Mouse (Mus musculus) forebrain, embryonic 16.5 days (tissue): ENCODE measurements around the gene Gm35549. TPM values are rescaled to one million over a fixed set of nuclear protein-coding genes. Genes with fewer than 3 reads are reported as not detected.

ENCODE experiments used
- ATAC-seq: fragments of 200-750 bp; cut with Nextera tagmentation; 2 replicates; pipeline ENCODE4 v1.8.0; 2017; ENCODE audit warnings: mild to moderate bottlenecking, moderate library complexity
- H3K27ac ChIP-seq: fragments of 300-500 bp; sonication (generic); 2 replicates; pipeline ENCODE4 v1.5.1; 2014; ENCODE audit warnings: low read length, control low read depth
- H3K27me3 ChIP-seq: fragments of 300-500 bp; sonication (generic); replicated peaks from 2 replicates; pipeline ENCODE4 v1.6.1; 2014; ENCODE audit warnings: low read length; ENCODE audit not compliant: control insufficient read depth, insufficient read depth
- H3K36me3 ChIP-seq: fragments of 300-500 bp; sonication (generic); 2 replicates; pipeline ENCODE4 v1.6.1; 2014; ENCODE audit not compliant: control insufficient read depth, insufficient read depth
- H3K4me1 ChIP-seq: fragments of 300-500 bp; sonication (generic); replicated peaks from 2 replicates; pipeline ENCODE4 v1.6.1; 2014; ENCODE audit warnings: low read length; ENCODE audit not compliant: control insufficient read depth, insufficient read depth
- H3K4me2 ChIP-seq: fragments of 300-500 bp; sonication (generic); 2 replicates; pipeline ENCODE4 v1.6.1; 2014; ENCODE audit warnings: mild to moderate bottlenecking, low read length, control low read depth
- H3K4me3 ChIP-seq: fragments of 300-500 bp; sonication (generic); replicated peaks from 2 replicates; pipeline ENCODE4 v1.5.1; 2014; ENCODE audit warnings: mild to moderate bottlenecking, low read length, control low read depth
- H3K9ac ChIP-seq: fragments of 300-500 bp; sonication (generic); replicated peaks from 2 replicates; pipeline ENCODE4 v1.6.1; 2014; ENCODE audit warnings: low read depth, low read length, control low read depth
- H3K9me3 ChIP-seq: fragments of 300-500 bp; sonication (generic); 2 replicates; pipeline ENCODE4 v1.6.1; 2016; ENCODE audit warnings: low read length; ENCODE audit not compliant: control insufficient read depth
- WGBS: fragments of 180-500 bp; shearing (Covaris S2); extraction: QIAGEN DNeasy Blood & Tissue Kit; methylation state at CpG from one replicate; pipeline ENCODE4 v1.1.7; 2014; 5-methylcytosine and 5-hydroxymethylcytosine counted together
- polyA plus RNA-seq: library from polyadenylated mRNA; unstranded; fragments of >200 nt; fragmentation: Nextera tagmentation; extraction: Ambion mirVana; gene quantifications from 2 replicates; pipeline ENCODE4 v1.2.1, GENCODE M21; 2015

Gene Gm35549
- polyA plus RNA-seq, 1 experiment from 2014 or later: 0.99 TPM

GRCm38 (mm10) chr9:122837216-122837615 is 6.6 kb downstream of the Gm35549 start:
- 74% methylated on average over 4 of the region's 4 CpGs for WGBS
- peak overlapping the region; percentile 34; the same call in 1 of the 2 replicates for H3K27ac ChIP-seq
- peaks cover 2% of the 10 kb centered on the region; the same call in 1 of the 2 replicates for H3K36me3 ChIP-seq
- H3K4me1 ChIP-seq: peaks cover 13% of the 10 kb centered on the region
- ATAC-seq: peak; percentile 36; the same call in 1 of the 2 replicates
- H3K4me2 ChIP-seq: no peak overlapping the region
- H3K27me3 ChIP-seq: no peaks in the 10 kb centered on the region
- H3K4me3 ChIP-seq: no peak overlapping the region
- H3K9me3 ChIP-seq: no peaks in the 10 kb centered on the region
- H3K9ac ChIP-seq: no peak overlapping the region

- 7% methylated on average over 6 of the region's 6 CpGs for WGBS
- Histone ChIP-seq H3K27me3 (no peaks in the 10 kb centered on the region), H3K4me2 (no peak overlapping the region), H3K9ac (no peak overlapping the region), H3K4me1 (peaks cover 13% of the 10 kb centered on the region), H3K4me3 (no peak overlapping the region), H3K27ac (peak overlapping the region; percentile 48), H3K36me3 (peaks cover 2% of the 10 kb centered on the region; the same call in 1 of the 2 replicates), H3K9me3 (no peaks in the 10 kb centered on the region)
- peak; percentile 93 for ATAC-seq
Measured at GRCm38 (mm10) chr9:122836790-122837189, 7.0 kb downstream of the Gm35549 start.

- ATAC-seq: no peak
- peaks cover 2% of the 10 kb centered on the region; the same call in 1 of the 2 replicates for H3K36me3 ChIP-seq
- no peak overlapping the region for H3K9ac ChIP-seq
- no peaks in the 10 kb centered on the region for H3K9me3 ChIP-seq
- no peak overlapping the region for H3K4me3 ChIP-seq
- peak overlapping the region; percentile 48 for H3K27ac ChIP-seq
- no peak overlapping the region for H3K4me2 ChIP-seq
- peaks cover 13% of the 10 kb centered on the region for H3K4me1 ChIP-seq
- H3K27me3 ChIP-seq: no peaks in the 10 kb centered on the region
- 50% methylated on average over 9 of the region's 9 CpGs for WGBS
Measured at GRCm38 (mm10) chr9:122836126-122836525, 7.7 kb downstream of the Gm35549 start.

- no peaks in the 10 kb centered on the region for H3K9me3 ChIP-seq
- no peaks in the 10 kb centered on the region for H3K4me1 ChIP-seq
- H3K27me3 ChIP-seq: no peaks in the 10 kb centered on the region
- no peak for ATAC-seq
- H3K4me2 ChIP-seq: no peak overlapping the region
- 83% methylated on average over 4 of the region's 4 CpGs for WGBS
- no peak overlapping the region for H3K27ac ChIP-seq
- peaks cover 14% of the 10 kb centered on the region for H3K36me3 ChIP-seq
- no peak overlapping the region for H3K9ac ChIP-seq
- H3K4me3 ChIP-seq: no peak overlapping the region
Measured at GRCm38 (mm10) chr9:122829826-122830380, 13.9 kb downstream of the Gm35549 start.

GRCm38 (mm10) chr9:122826743-122827142 is 17.1 kb downstream of the Gm35549 start:
- H3K9me3 ChIP-seq: no peaks in the 10 kb centered on the region
- no peak overlapping the region for H3K9ac ChIP-seq
- no peaks in the 10 kb centered on the region for H3K4me1 ChIP-seq
- ATAC-seq: no peak
- no peak overlapping the region for H3K4me3 ChIP-seq
- 96% methylated on average over 4 of the region's 4 CpGs for WGBS
- H3K36me3 ChIP-seq: peaks cover 20% of the 10 kb centered on the region
- H3K27me3 ChIP-seq: no peaks in the 10 kb centered on the region
- H3K4me2 ChIP-seq: no peak overlapping the region
- H3K27ac ChIP-seq: no peak overlapping the region

GRCm38 (mm10) chr9:122823374-122824017 is 20.3 kb downstream of the Gm35549 start:
- no peak overlapping the region for H3K27ac ChIP-seq
- no peak overlapping the region for H3K4me2 ChIP-seq
- H3K27me3 ChIP-seq: no peaks in the 10 kb centered on the region
- WGBS: 91% methylated on average over 5 of the region's 5 CpGs
- peaks cover 20% of the 10 kb centered on the region for H3K36me3 ChIP-seq
- H3K9me3 ChIP-seq: no peaks in the 10 kb centered on the region
- no peaks in the 10 kb centered on the region for H3K4me1 ChIP-seq
- ATAC-seq: no peak
- H3K4me3 ChIP-seq: no peak overlapping the region
- no peak overlapping the region for H3K9ac ChIP-seq

- H3K4me2 ChIP-seq: no peak overlapping the region
- H3K4me1 ChIP-seq: no peaks in the 10 kb centered on the region
- no peak for ATAC-seq
- no peaks in the 10 kb centered on the region for H3K9me3 ChIP-seq
- H3K9ac ChIP-seq: no peak overlapping the region
- no peak overlapping the region for H3K27ac ChIP-seq
- 82% methylated on average over 4 of the region's 4 CpGs for WGBS
- H3K27me3 ChIP-seq: no peaks in the 10 kb centered on the region
- no peak overlapping the region for H3K4me3 ChIP-seq
- H3K36me3 ChIP-seq: peaks cover 2% of the 10 kb centered on the region; the same call in 1 of the 2 replicates
Measured at GRCm38 (mm10) chr9:122815239-122815851, 28.5 kb downstream of the Gm35549 start.

- Histone ChIP-seq H3K27ac (no peak overlapping the region), H3K4me1 (no peaks in the 10 kb centered on the region), H3K9ac (no peak overlapping the region), H3K9me3 (no peaks in the 10 kb centered on the region), H3K4me2 (no peak overlapping the region), H3K4me3 (no peak overlapping the region), H3K27me3 (no peaks in the 10 kb centered on the region), H3K36me3 (no peaks in the 10 kb centered on the region)
- 100% methylated on average over 2 of the region's 2 CpGs for WGBS
- no peak for ATAC-seq
Measured at GRCm38 (mm10) chr9:122814775-122815174, 29.1 kb downstream of the Gm35549 start.

- Histone ChIP-seq H3K27ac (no peak overlapping the region), H3K27me3 (no peaks in the 10 kb centered on the region), H3K9ac (no peak overlapping the region), H3K4me1 (no peaks in the 10 kb centered on the region), H3K4me3 (no peak overlapping the region), H3K36me3 (no peaks in the 10 kb centered on the region), H3K9me3 (no peaks in the 10 kb centered on the region), H3K4me2 (no peak overlapping the region)
- 87% methylated on average over 5 of the region's 5 CpGs for WGBS
- ATAC-seq: no peak
Measured at GRCm38 (mm10) chr9:122812386-122812785, 31.4 kb downstream of the Gm35549 start.
